Mouse (Mus musculus): ENCODE data around the gene Zfp383. TPM values are rescaled to one million over a fixed set of nuclear protein-coding genes. Genes with fewer than 3 reads are reported as not detected.

Gene Zfp383
- polyA plus RNA-seq, 1 experiment from 2014 or later: 4.7 TPM

GRCm38 (mm10) chr7:29905966-29906681, 1.9 kb upstream of the Zfp383 start, which contains the start of gene Zfp27:
Gene Zfp27 (minus strand): TSS chr7:29906572.
- Histone ChIP-seq H3K9ac (peak within 1 kb of the TSS; percentile 53), H3K4me3 (peak within 1 kb of the TSS; percentile 56), H3K4me1 (peaks cover 22% of the 10 kb centered on the region), H3K9me3 (no peaks in the 10 kb centered on the region), H3K27ac (peak within 1 kb of the TSS; percentile 96), H3K4me2 (peak within 1 kb of the TSS; percentile 73), H3K36me3 (peaks cover 13% of the 10 kb centered on the region), H3K27me3 (no peaks in the 10 kb centered on the region)
- under 1% methylated on average over 22 of the region's 22 CpGs for WGBS
- ATAC-seq (ENCODE audit: borderline replicate concordance, extremely low read depth, low FRiP score, low TSS enrichment): peak; percentile 76

- Histone ChIP-seq H3K27me3 (no peaks in the 10 kb centered on the region), H3K9ac (peak overlapping the region; percentile 53; the same call in 1 of the 2 replicates), H3K4me3 (peak overlapping the region; percentile 56)
Measured at GRCm38 (mm10) chr7:29906682-29907058, 1.4 kb upstream of the Zfp383 start.

GRCm38 (mm10) chr7:29907206-29907605, 817 bp upstream of the Zfp383 start:
- H3K9ac ChIP-seq: no peak overlapping the region
- peaks cover 24% of the 10 kb centered on the region for H3K36me3 ChIP-seq
- WGBS: 86% methylated on average over 5 of the region's 5 CpGs
- peak overlapping the region; percentile 73; the same call in 1 of the 2 replicates for H3K4me2 ChIP-seq
- peaks cover 22% of the 10 kb centered on the region for H3K4me1 ChIP-seq
- H3K27ac ChIP-seq: peak overlapping the region; percentile 96
- H3K27me3 ChIP-seq: no peaks in the 10 kb centered on the region
- H3K4me3 ChIP-seq: no peak overlapping the region
- ATAC-seq (ENCODE audit: borderline replicate concordance, extremely low read depth, low FRiP score, low TSS enrichment): no peak
- H3K9me3 ChIP-seq: no peaks in the 10 kb centered on the region

More at GRCm38 (mm10) chr7:29906682-29907058, 1.4 kb upstream of the Zfp383 start:
- peaks cover 22% of the 10 kb centered on the region for H3K4me1 ChIP-seq
- H3K36me3 ChIP-seq: peaks cover 19% of the 10 kb centered on the region
- H3K9me3 ChIP-seq: no peaks in the 10 kb centered on the region
- peak overlapping the region; percentile 73 for H3K4me2 ChIP-seq
- WGBS: 24% methylated on average over 8 of the region's 8 CpGs
- ATAC-seq (ENCODE audit: borderline replicate concordance, extremely low read depth, low FRiP score, low TSS enrichment): no peak
- H3K27ac ChIP-seq: peak overlapping the region; percentile 96

GRCm38 (mm10) chr7:29910252-29910651, 2.2 kb downstream of the Zfp383 start:
- H3K4me2 ChIP-seq: 0 out of 2 replicates have a peak overlapping the region, but pooled peaks have one; percentile 60
- no peaks in the 10 kb centered on the region for H3K9me3 ChIP-seq
- peaks cover 22% of the 10 kb centered on the region for H3K4me1 ChIP-seq
- H3K4me3 ChIP-seq: no peak overlapping the region
- no peak for ATAC-seq (ENCODE audit: borderline replicate concordance, extremely low read depth, low FRiP score, low TSS enrichment)
- WGBS: 75% methylated on average over 2 of the region's 2 CpGs
- H3K9ac ChIP-seq: no peak overlapping the region
- H3K27me3 ChIP-seq: no peaks in the 10 kb centered on the region
- no peak overlapping the region for H3K27ac ChIP-seq
- H3K36me3 ChIP-seq: peaks cover 43% of the 10 kb centered on the region

- peaks cover 57% of the 10 kb centered on the region for H3K36me3 ChIP-seq
- no peak overlapping the region for H3K9ac ChIP-seq
Measured at GRCm38 (mm10) chr7:29912172-29912571, 4.1 kb downstream of the Zfp383 start.

GRCm38 (mm10) chr7:29917371-29918061, 9.5 kb downstream of the Zfp383 start:
- peak; percentile 46; the same call in 1 of the 2 replicates for ATAC-seq (ENCODE audit: borderline replicate concordance, extremely low read depth, low FRiP score, low TSS enrichment)
- Histone ChIP-seq H3K9me3 (no peaks in the 10 kb centered on the region), H3K9ac (no peak overlapping the region), H3K4me3 (no peak overlapping the region), H3K36me3 (peaks cover 41% of the 10 kb centered on the region), H3K27me3 (no peaks in the 10 kb centered on the region), H3K4me2 (no peak overlapping the region), H3K4me1 (no peaks in the 10 kb centered on the region), H3K27ac (peak overlapping the region; percentile 41; the same call in 1 of the 2 replicates)
- 48% methylated on average over 6 of the region's 6 CpGs for WGBS

More at GRCm38 (mm10) chr7:29912172-29912571, 4.1 kb downstream of the Zfp383 start:
- Histone ChIP-seq H3K4me1 (peaks cover 16% of the 10 kb centered on the region), H3K27ac (no peak overlapping the region), H3K4me3 (no peak overlapping the region), H3K27me3 (no peaks in the 10 kb centered on the region), H3K4me2 (no peak overlapping the region), H3K9me3 (no peaks in the 10 kb centered on the region)
- no peak for ATAC-seq (ENCODE audit: borderline replicate concordance, extremely low read depth, low FRiP score, low TSS enrichment)
- WGBS: 87% methylated on average over 13 of the region's 13 CpGs

- peak; percentile 55; the same call in 1 of the 2 replicates for ATAC-seq (ENCODE audit: borderline replicate concordance, extremely low read depth, low FRiP score, low TSS enrichment)
- H3K4me1 ChIP-seq: no peaks in the 10 kb centered on the region
- no peak overlapping the region for H3K4me2 ChIP-seq
- peak overlapping the region; percentile 41; the same call in 1 of the 2 replicates for H3K27ac ChIP-seq
- 74% methylated on average over 4 of the region's 4 CpGs for WGBS
- H3K36me3 ChIP-seq: peaks cover 38% of the 10 kb centered on the region
- H3K27me3 ChIP-seq: no peaks in the 10 kb centered on the region
- H3K9me3 ChIP-seq: no peaks in the 10 kb centered on the region
- no peak overlapping the region for H3K4me3 ChIP-seq
- no peak overlapping the region for H3K9ac ChIP-seq
Measured at GRCm38 (mm10) chr7:29918062-29918453, 10.0 kb downstream of the Zfp383 start.

GRCm38 (mm10) chr7:29921439-29922093, 13.5 kb downstream of the Zfp383 start:
- H3K27ac ChIP-seq: no peak overlapping the region
- H3K4me3 ChIP-seq: no peak overlapping the region
- WGBS: 69% methylated on average over 6 of the region's 6 CpGs
- H3K9me3 ChIP-seq: no peaks in the 10 kb centered on the region
- no peak overlapping the region for H3K4me2 ChIP-seq
- ATAC-seq (ENCODE audit: borderline replicate concordance, extremely low read depth, low FRiP score, low TSS enrichment): no peak
- H3K27me3 ChIP-seq: no peaks in the 10 kb centered on the region
- 0 out of 2 replicates have a peak, but pooled peaks cover 7% of the 10 kb centered on the region for H3K36me3 ChIP-seq
- no peaks in the 10 kb centered on the region for H3K4me1 ChIP-seq
- H3K9ac ChIP-seq: no peak overlapping the region

- no peaks in the 10 kb centered on the region for H3K36me3 ChIP-seq
- H3K27me3 ChIP-seq: no peaks in the 10 kb centered on the region
- H3K9ac ChIP-seq: no peak overlapping the region
- ATAC-seq (ENCODE audit: borderline replicate concordance, extremely low read depth, low FRiP score, low TSS enrichment): no peak
- no peak overlapping the region for H3K4me2 ChIP-seq
- H3K27ac ChIP-seq: no peak overlapping the region
- no peak overlapping the region for H3K4me3 ChIP-seq
- WGBS: 45% methylated on average over 2 of the region's 2 CpGs
- H3K9me3 ChIP-seq: no peaks in the 10 kb centered on the region
- no peaks in the 10 kb centered on the region for H3K4me1 ChIP-seq
Measured at GRCm38 (mm10) chr7:29922780-29923179, 14.8 kb downstream of the Zfp383 start.

GRCm38 (mm10) chr7:29938856-29939255, 30.8 kb downstream of the Zfp383 start:
- 83% methylated on average over 6 of the region's 6 CpGs for WGBS
- no peak for ATAC-seq (ENCODE audit: borderline replicate concordance, extremely low read depth, low FRiP score, low TSS enrichment)
- H3K36me3 ChIP-seq: peaks cover 36% of the 10 kb centered on the region

GRCm38 (mm10) chr7:29941027-29941426, 33.0 kb downstream of the Zfp383 start:
- H3K36me3 ChIP-seq: peaks cover 16% of the 10 kb centered on the region
- ATAC-seq (ENCODE audit: borderline replicate concordance, extremely low read depth, low FRiP score, low TSS enrichment): no peak

More at GRCm38 (mm10) chr7:29938856-29939255, 30.8 kb downstream of the Zfp383 start:
- Histone ChIP-seq H3K4me2 (no peak overlapping the region), H3K27me3 (no peaks in the 10 kb centered on the region), H3K9me3 (no peaks in the 10 kb centered on the region), H3K9ac (no peak overlapping the region), H3K4me1 (no peaks in the 10 kb centered on the region), H3K4me3 (no peak overlapping the region), H3K27ac (no peak overlapping the region)

More at GRCm38 (mm10) chr7:29941027-29941426, 33.0 kb downstream of the Zfp383 start:
- Histone ChIP-seq H3K27me3 (no peaks in the 10 kb centered on the region), H3K4me2 (no peak overlapping the region), H3K9ac (no peak overlapping the region), H3K4me1 (no peaks in the 10 kb centered on the region), H3K27ac (no peak overlapping the region), H3K4me3 (no peak overlapping the region), H3K9me3 (no peaks in the 10 kb centered on the region)
- WGBS: 68% methylated on average over 11 of the region's 11 CpGs
